Mouse (Mus musculus): ENCODE measurements around the gene Gm6899.

The Gm6899 gene

DNA sequence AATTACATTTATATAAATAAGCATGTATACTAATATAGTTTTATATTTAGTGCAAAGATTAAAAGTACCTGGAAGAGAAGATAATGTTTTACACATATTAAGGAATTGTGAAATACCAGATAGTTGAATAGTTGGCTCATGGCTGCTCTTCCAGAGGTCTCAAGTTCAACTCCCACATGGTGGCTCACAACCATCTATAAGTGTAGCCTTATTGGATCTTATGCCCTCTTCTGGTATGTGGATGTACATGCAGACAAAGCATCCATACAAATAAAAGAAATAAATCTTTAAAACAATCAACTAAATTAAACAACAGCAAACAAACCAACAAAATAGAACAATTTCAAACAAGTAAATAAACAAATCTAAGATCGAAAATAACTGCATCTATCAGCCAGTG lies 49.1 kb downstream of the Gm6899 start:
- no peak for DNase-seq (ENCODE audit: extremely low read depth, low read depth)

Measured in MEL-GATA-1-ER (cell line).